Mouse (Mus musculus): ENCODE data around the gene Amigo3.
"Not testable (repeated sequence)": the region's sequence is repeated elsewhere in the genome, so short reads cannot be mapped to it uniquely, and the experiment has no call there.

Gene Amigo3

GRCm38 (mm10) chr9:108052885-108053664 is at the start of gene Amigo3:
Gene Amigo3 (plus strand): TSS chr9:108053159.
- peak; percentile 92 for DNase-seq (ENCODE audit: low read depth, low spot score)

DNA sequence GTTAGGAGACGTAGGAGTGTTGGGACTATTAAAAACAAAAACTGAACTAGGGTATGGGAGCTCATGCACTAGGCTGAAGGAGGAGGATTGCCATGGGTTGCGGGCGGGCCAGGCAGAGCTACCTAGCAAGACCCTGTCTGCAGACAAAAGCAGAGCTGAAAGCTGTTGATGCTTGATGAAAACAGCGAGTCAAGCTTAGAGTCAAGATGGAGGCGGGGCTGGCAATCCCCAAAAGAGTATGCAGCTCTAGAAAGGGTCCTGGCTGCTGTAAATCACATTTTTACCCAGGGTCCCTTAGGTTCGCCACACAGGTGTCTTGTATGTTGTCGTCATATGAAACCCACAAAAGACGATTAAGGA is 49.4 kb upstream of the Amigo3 start:
- no peak for DNase-seq (ENCODE audit: low read depth, low spot score)

- DNase-seq (ENCODE audit: low read depth, low spot score) = no peak
These were observed 44.9 kb upstream of the Amigo3 start for GRCm38 (mm10) chr9:108008041-108008440.

- DNase-seq (ENCODE audit: low read depth, low spot score) = no peak
These were observed 42.6 kb upstream of the Amigo3 start for GRCm38 (mm10) chr9:108010385-108010784.

DNA sequence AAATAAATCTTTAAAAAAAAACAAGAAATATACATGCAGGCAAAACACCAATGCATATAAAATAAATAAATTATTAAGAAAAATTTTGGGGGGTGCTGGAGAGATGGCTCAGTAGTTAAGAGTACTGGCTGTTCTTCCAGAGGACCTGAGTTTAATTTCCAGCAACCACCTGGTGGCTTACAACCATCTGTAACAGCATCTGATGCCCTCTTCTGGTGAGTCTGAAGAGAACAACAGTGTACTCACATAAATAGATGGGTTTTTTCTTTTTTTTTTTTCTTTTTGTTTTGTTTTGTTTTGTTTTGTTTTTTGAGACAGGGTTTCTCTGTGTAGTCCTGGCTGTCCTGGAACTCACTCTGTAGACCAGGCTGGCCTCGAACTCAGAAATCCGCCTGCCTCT is 39.4 kb upstream of the Amigo3 start:
- DNase-seq (ENCODE audit: low read depth, low spot score) = not testable (repeated sequence)

DNA sequence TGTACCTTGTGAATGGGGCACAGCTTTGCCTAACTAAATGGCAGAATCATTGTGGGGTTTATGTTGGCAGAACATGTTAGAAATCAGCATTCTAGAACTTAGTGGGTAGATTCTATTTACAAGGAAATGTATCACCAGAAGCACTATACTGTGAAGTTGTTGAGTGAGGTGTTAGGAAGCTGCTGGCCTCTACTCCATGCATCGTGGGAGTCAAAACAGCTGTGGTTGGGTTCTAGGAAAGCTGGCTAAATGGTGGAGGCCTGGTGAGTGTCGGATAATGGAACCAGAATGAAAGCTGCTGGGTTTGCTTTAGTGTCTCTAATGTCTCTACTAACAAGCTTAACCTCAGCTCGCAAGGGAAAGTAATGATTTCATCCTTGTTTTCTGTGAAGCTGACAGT is 35.8 kb upstream of the Amigo3 start:
- DNase-seq (ENCODE audit: low read depth, low spot score) = no peak

DNA sequence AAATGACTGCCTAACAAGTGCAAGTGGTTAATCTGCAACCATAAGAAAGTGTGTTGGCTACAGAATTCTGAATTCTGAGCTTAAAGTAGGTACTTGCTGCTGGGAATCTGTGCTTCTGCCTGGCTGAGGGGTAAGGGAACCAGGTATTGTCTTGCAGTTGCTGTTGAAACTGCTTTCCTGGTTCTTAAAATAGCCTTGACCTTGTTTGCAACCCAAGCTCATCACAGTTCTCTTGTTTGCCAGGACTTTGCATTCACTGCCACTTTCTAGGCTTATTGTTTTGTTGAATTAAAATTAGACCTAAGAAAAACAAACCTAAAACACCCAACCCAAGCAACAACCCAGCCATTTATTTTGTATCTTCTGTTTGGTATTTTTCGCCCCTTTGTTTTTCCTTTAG is 32.2 kb upstream of the Amigo3 start:
- DNase-seq (ENCODE audit: low read depth, low spot score) = no peak

GRCm38 (mm10) chr9:108023216-108023615 is 29.7 kb upstream of the Amigo3 start:
- DNase-seq (ENCODE audit: low read depth, low spot score) = no peak

- no peak for DNase-seq (ENCODE audit: low read depth, low spot score)
These were observed 26.4 kb upstream of the Amigo3 start for GRCm38 (mm10) chr9:108026584-108026983.

DNA sequence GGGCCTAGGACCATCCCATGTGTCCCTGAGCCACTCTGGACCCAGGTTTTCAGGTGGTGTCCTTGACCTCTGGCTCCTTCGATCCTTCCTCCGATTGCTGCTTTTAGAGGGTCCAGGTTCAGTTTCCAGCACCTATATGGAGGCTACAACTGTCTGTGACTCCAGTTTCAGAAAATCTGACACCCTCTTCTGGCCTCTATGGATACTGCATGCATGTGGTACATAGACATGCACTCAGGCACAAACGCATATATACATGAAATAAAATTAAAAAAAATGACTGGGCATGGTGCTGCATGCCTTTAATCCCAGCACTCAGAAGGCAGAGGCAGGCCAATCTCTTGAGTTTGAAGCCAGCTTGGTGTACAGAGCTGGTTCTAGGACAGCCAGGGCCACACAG is 25.1 kb upstream of the Amigo3 start:
- no peak for DNase-seq (ENCODE audit: low read depth, low spot score)

- no peak for DNase-seq (ENCODE audit: low read depth, low spot score)
These were observed 20.8 kb upstream of the Amigo3 start for GRCm38 (mm10) chr9:108032126-108032525.

GRCm38 (mm10) chr9:108035331-108036156 is 17.4 kb upstream of the Amigo3 start:
- DNase-seq (ENCODE audit: low read depth, low spot score) = no peak

DNA sequence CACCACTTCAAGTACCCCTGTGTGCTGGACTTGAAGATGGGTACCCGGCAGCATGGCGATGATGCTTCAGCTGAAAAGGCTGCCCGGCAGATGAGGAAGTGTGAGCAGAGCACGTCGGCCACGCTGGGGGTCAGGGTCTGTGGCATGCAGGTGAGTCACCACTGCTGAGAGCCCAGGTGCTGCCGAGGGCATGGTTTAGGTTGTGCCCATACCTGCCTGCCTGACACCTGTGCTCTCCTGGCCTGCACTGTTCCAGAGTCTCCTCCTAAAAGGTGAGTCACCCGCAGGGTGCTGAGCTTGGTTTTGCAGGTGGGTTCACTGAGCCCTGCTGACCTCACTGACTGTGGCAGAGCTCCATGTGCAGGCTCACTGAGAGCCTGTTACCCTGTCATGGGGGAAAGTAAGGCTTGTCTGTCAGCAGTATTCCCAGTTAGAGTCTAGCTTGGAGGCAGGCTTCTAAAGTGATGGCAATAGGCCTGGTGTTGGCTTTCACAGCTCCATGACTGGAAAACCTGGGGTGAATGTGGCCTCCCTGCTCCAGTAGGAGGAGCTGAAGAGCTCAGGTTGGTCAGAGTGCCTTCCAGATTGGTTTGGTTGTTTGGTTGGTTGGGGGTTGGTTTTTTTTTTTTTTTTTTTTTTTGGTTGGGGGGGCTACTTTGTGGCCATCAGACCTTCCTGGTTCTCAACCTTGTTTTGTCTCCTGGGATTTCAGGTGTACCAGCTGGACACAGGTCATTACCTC is 8.0 kb upstream of the Amigo3 start:
- DNase-seq (ENCODE audit: low read depth, low spot score) = no peak

GRCm38 (mm10) chr9:108046582-108046981 is 6.4 kb upstream of the Amigo3 start:
- DNase-seq (ENCODE audit: low read depth, low spot score) = no peak

GRCm38 (mm10) chr9:108047601-108048565 is 5.1 kb upstream of the Amigo3 start:
- no peak for DNase-seq (ENCODE audit: low read depth, low spot score)

- DNase-seq (ENCODE audit: low read depth, low spot score) = no peak
These were observed 4.4 kb upstream of the Amigo3 start for GRCm38 (mm10) chr9:108048566-108048955.

DNA sequence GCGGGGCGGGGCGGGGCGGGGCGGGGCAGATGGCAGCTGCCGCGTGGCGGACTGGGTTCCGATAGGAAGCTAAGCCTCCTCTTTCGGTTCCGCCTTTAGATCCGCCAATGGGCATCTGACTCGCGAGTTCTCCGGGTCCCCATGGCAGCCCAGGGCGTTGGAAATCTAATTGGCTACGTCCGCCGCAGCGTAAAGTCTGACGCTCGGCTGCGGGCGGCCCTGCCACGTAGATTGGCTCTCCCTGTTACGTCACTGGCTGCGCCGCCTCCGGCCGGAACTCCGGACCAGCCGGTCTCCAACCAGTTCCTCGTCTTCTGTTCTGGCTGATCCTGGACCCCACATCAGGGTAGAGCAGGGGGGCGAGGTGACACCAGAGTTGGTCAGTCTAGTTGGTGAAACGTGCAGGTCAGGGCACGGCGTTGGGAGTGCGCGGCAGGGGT is 3.9 kb upstream of the Amigo3 start, which contains the start of gene Gmppb:
Gene Gmppb (plus strand): TSS at position 227 of the 440 bp plus-strand sequence.
- DNase-seq (ENCODE audit: low read depth, low spot score) = peak; percentile 87

DNA sequence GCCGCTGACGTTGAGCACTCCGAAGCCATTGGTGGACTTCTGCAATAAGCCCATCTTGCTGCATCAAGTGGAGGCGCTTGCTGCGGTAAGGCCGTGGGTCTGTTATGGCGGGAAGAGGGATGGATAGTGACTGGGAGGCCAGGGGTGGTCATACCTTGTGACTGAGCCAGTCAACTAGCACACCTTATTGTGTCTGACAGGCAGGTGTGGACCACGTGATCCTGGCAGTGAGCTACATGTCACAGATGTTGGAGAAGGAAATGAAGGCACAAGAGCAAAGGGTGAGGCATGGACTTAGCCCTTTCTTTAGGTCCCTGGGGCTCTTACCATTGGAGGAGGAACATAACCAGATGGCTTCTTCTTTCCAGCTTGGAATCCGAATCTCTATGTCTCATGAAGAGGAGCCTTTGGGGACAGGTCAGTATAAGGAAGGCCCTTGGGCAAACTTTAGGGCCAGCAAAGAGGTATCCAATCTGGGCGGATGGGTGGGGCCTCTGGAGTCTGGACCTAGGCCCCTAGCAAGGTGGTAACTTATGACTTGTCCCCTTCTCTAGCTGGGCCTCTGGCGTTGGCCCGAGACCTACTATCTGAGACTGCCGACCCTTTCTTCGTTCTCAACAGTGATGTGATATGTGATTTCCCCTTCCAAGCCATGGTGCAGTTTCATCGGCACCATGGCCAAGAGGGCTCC is 3.3 kb upstream of the Amigo3 start:
- no peak for DNase-seq (ENCODE audit: low read depth, low spot score)

DNA sequence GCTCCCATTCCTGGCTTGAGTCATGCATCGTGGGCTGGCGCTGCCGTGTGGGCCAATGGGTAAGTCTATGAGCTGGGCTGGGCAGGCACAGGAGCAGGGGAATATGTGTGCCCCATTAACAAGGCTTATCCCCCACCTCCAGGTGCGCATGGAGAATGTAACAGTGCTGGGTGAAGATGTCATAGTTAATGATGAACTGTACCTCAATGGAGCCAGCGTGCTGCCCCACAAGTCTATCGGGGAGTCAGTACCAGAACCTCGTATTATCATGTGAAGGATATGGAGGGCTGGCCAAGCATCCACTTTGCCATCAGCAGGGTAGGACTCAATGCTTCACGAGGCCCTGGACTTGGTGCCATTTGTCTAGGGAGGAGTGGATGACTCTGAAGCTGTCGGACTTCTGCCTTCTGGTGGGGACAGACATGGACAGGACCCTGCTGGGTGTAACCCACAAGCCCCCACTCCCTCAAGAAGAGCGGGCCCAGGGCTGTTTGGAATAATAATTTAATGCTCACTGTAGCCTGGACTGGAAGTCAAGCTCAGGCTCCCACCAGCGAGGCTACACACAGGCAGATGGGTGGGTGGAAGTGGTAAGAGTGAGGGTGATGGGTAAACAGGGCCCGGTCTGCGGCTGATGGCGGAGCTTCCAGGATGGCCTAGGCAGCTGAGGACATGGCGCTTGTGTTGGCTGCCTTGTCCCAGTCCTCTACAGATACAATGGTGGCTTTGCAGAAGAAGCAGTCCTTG is 1.6 kb upstream of the Amigo3 start:
- DNase-seq (ENCODE audit: low read depth, low spot score) = no peak

GRCm38 (mm10) chr9:108051931-108052220 is 1.1 kb upstream of the Amigo3 start:
- DNase-seq (ENCODE audit: low read depth, low spot score) = no peak
